Mouse (Mus musculus) forebrain, postnatal 0 days (tissue): ENCODE measurements around the gene Dido1. TPM values are rescaled to one million over a fixed set of nuclear protein-coding genes. Genes with fewer than 3 reads are reported as not detected.
A peak's percentile ranks its signal among the peaks of the same experiment; 100 is the strongest.

Source experiments
- ATAC-seq: fragments of 200-750 bp; cut with Nextera tagmentation; 2 replicates; pipeline ENCODE4 v1.8.0; 2017; ENCODE audit warnings: mild to moderate bottlenecking, moderate library complexity
- DNase-seq: peaks from one replicate; pipeline ENCODE4 v3.0.0-alpha.2; 2015
- H3K27ac ChIP-seq: fragments of 300-500 bp; sonication (generic); 2 replicates; pipeline ENCODE4 v1.5.1; 2014; ENCODE audit warnings: low read depth, mild to moderate bottlenecking, antibody characterized with exemption, low read length, moderate library complexity, mixed read lengths
- H3K27me3 ChIP-seq: fragments of 300-500 bp; sonication (generic); 2 replicates; pipeline ENCODE4 v1.6.1; 2014; ENCODE audit warnings: mild to moderate bottlenecking, low read length, mixed read lengths; ENCODE audit not compliant: insufficient read depth
- H3K36me3 ChIP-seq: fragments of 300-500 bp; sonication (generic); 2 replicates; pipeline ENCODE4 v1.6.1; 2014; ENCODE audit warnings: mild to moderate bottlenecking, moderate library complexity; ENCODE audit not compliant: insufficient read depth
- H3K4me1 ChIP-seq: fragments of 300-500 bp; sonication (generic); 2 replicates; pipeline ENCODE4 v1.6.1; 2014; ENCODE audit warnings: antibody characterized with exemption; ENCODE audit not compliant: insufficient read depth
- H3K4me2 ChIP-seq: fragments of 300-500 bp; sonication (generic); 2 replicates; pipeline ENCODE4 v1.6.1; 2014; ENCODE audit warnings: low read depth, mild to moderate bottlenecking, moderate library complexity
- H3K4me3 ChIP-seq: fragments of 300-500 bp; sonication (generic); 2 replicates; pipeline ENCODE4 v1.5.1; 2014; ENCODE audit warnings: low read depth, low read length, mixed read lengths
- H3K9ac ChIP-seq: fragments of 300-500 bp; sonication (generic); 2 replicates; pipeline ENCODE4 v1.6.1; 2014; ENCODE audit warnings: mild to moderate bottlenecking
- H3K9me3 ChIP-seq: fragments of 300-500 bp; sonication (generic); 2 replicates; pipeline ENCODE4 v1.6.1; 2016; ENCODE audit warnings: low read length
- CTCF ChIP-seq: sonication (generic); IDR thresholded peaks from 2 replicates; pipeline ENCODE4 v1.5.1; 2016; ENCODE audit warnings: antibody characterized with exemption, control low read depth, low read depth
- WGBS: fragments of 180-500 bp; shearing (Covaris S2); extraction: QIAGEN DNeasy Blood & Tissue Kit; methylation state at CpG from one replicate; pipeline ENCODE4 v1.1.7; 2014; 5-methylcytosine and 5-hydroxymethylcytosine counted together
- polyA plus RNA-seq: library from polyadenylated mRNA; unstranded; fragments of >200 nt; fragmentation: Nextera tagmentation; extraction: Ambion mirVana; gene quantifications from 2 replicates; pipeline ENCODE4 v1.2.1, GENCODE M21; 2015
- total RNA-seq: library from RNA; depleted of rRNA; stranded (reverse); fragments of >200 nt; gene quantifications from 2 replicates; pipeline ENCODE4 v1.2.3, GENCODE M21; 2014

Gene Dido1
- total and polyA plus RNA-seq, 2 experiments from 2014 or later, result 17.6 to 50.2 TPM

DNA sequence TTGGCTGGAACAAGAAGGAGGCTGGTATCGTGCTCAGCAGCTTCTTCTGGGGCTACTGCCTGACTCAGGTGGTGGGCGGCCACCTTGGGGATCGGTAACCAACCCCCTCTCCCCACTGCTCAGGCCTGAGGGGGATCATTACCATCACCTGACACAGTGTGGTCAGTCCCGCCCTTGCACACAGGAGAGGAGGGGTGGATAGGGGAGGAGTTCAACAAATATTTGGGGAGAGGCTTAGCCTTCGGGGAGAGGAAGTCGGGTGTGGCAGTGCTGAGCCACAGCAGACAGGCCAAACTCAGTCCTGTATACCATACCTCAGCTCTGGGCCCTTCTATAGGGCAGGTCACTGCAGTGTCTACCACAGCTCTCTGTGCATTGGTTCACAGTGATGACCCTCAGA is 22.2 kb upstream of the Dido1 start:
- Histone ChIP-seq H3K36me3 (no peaks in the 10 kb centered on the region), H3K27me3 (no peaks in the 10 kb centered on the region), H3K9ac (no peak overlapping the region), H3K4me3 (no peak overlapping the region), H3K9me3 (no peaks in the 10 kb centered on the region), H3K4me2 (no peak overlapping the region), H3K4me1 (no peaks in the 10 kb centered on the region), H3K27ac (no peak overlapping the region)
- no peak for TF ChIP-seq CTCF
- WGBS, result 76% methylated on average over 6 of the region's 6 CpGs
- ATAC-seq (no peak), DNase-seq (no peak)

DNA sequence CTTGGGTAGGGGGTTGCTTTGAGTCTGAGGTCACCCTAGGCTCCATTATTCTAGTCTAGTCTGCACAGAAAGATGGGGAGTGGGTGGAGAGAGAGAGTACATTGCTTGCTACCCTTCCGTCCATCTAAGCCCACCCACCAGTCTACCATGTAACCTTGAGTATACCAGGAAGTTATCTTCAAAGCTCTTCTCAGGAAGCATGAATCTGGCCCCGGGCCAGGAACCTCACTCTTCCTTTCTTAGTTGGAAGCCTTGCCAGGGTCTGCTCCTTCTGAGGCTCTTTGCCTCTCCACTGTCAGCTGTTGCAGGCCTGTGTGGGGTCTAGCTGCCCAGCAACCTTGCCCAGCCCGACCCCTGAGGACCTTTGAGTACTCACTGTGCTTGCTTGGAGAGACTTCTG is 21.2 kb upstream of the Dido1 start:
- H3K4me1 ChIP-seq, result no peaks in the 10 kb centered on the region
- 74% methylated on average over 3 of the region's 3 CpGs for WGBS

DNA sequence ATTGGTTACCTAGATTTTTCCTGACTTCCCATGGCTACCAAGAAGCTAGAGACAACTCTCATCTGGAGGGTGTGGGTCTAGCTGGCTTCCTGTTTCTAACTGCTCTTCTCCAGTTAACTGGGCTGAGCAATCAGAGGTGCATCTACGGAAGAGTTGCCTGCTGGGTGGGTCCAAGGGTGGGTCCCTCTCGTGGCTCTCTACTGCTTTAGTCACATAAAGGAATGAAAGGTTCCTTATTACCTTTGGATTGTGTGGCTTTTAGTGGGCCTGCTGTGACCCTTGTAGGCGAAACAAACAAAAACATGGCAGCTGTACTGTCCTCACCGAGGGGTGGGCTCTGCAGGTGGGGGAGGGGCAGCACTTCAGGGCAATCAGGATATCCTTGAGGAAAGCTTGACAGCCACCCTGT is 17.8 kb upstream of the Dido1 start:
- ATAC-seq, result no peak
- H3K4me2 ChIP-seq, result no peak overlapping the region
- TF ChIP-seq CTCF, result no peak
- no peak overlapping the region for H3K9ac ChIP-seq
- H3K36me3 ChIP-seq, result peaks cover 13% of the 10 kb centered on the region; the same call in 1 of the 2 replicates
- H3K9me3 ChIP-seq, result no peaks in the 10 kb centered on the region
- WGBS, result 54% methylated on average over 4 of the region's 4 CpGs
- DNase-seq, result no peak
- H3K27me3 ChIP-seq, result no peaks in the 10 kb centered on the region
- no peak overlapping the region for H3K27ac ChIP-seq
- no peak overlapping the region for H3K4me3 ChIP-seq
- H3K4me1 ChIP-seq, result no peaks in the 10 kb centered on the region

More for the DNA sequence above, 21.2 kb upstream of the Dido1 start:
- no peak overlapping the region for H3K9ac ChIP-seq
- no peaks in the 10 kb centered on the region for H3K27me3 ChIP-seq
- H3K27ac ChIP-seq, result no peak overlapping the region
- TF ChIP-seq CTCF, result no peak
- no peak overlapping the region for H3K4me2 ChIP-seq
- no peaks in the 10 kb centered on the region for H3K36me3 ChIP-seq
- no peaks in the 10 kb centered on the region for H3K9me3 ChIP-seq
- no peak for ATAC-seq
- no peak overlapping the region for H3K4me3 ChIP-seq
- DNase-seq, result no peak

GRCm38 (mm10) chr2:180726658-180727442 is 17.1 kb upstream of the Dido1 start:
- 75% methylated on average over 6 of the region's 6 CpGs for WGBS
- no peak for ATAC-seq
- DNase-seq, result no peak

GRCm38 (mm10) chr2:180725856-180726629 is 16.2 kb upstream of the Dido1 start:
- H3K4me2 ChIP-seq, result no peak overlapping the region
- no peak for DNase-seq
- TF ChIP-seq CTCF, result no peak
- H3K4me1 ChIP-seq, result no peaks in the 10 kb centered on the region
- peaks cover 28% of the 10 kb centered on the region for H3K36me3 ChIP-seq
- no peak overlapping the region; the same call in 1 of the 2 replicates for H3K9ac ChIP-seq
- no peak overlapping the region for H3K4me3 ChIP-seq
- 38% methylated on average over 8 of the region's 8 CpGs for WGBS
- no peak overlapping the region for H3K27ac ChIP-seq
- H3K27me3 ChIP-seq, result no peaks in the 10 kb centered on the region
- no peak for ATAC-seq
- no peaks in the 10 kb centered on the region for H3K9me3 ChIP-seq

More at GRCm38 (mm10) chr2:180726658-180727442, 17.1 kb upstream of the Dido1 start:
- Histone ChIP-seq H3K9ac (no peak overlapping the region), H3K9me3 (no peaks in the 10 kb centered on the region), H3K4me2 (no peak overlapping the region), H3K27me3 (no peaks in the 10 kb centered on the region), H3K4me3 (no peak overlapping the region), H3K4me1 (no peaks in the 10 kb centered on the region), H3K27ac (no peak overlapping the region), H3K36me3 (peaks cover 20% of the 10 kb centered on the region)
- no peak for TF ChIP-seq CTCF

DNA sequence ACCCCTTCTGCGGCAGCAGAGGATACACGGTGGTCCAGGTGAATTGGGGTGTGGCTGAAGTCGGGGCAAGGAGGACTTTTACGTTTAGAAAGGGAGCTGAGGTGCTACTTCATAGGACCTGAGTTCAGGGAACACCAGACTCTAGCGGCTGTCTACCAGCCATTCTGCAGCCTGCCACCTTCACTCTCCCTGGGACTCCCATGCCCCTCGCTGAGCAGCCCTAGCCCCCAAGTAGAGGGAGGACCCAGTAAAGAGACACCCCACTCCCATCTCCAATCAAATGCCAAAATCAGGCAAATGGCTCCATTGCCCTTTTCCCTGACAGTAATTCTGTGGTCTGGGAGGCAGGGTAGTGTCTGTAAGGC is 15.6 kb upstream of the Dido1 start:
- ATAC-seq (0 out of 2 replicates have a peak, but pooled peaks have one; percentile 5), DNase-seq (no peak)
- Histone ChIP-seq H3K4me1 (no peaks in the 10 kb centered on the region), H3K27ac (no peak overlapping the region), H3K4me3 (no peak overlapping the region), H3K9ac (no peak overlapping the region; the same call in 1 of the 2 replicates), H3K27me3 (no peaks in the 10 kb centered on the region), H3K4me2 (no peak overlapping the region), H3K9me3 (no peaks in the 10 kb centered on the region), H3K36me3 (peaks cover 34% of the 10 kb centered on the region)
- 8% methylated on average over 6 of the region's 6 CpGs for WGBS
- TF ChIP-seq CTCF, result no peak
